Mouse (Mus musculus) kidney, postnatal 0 days (tissue): ENCODE data around the gene Ncor2. TPM values are rescaled to one million over a fixed set of nuclear protein-coding genes. Genes with fewer than 3 reads are reported as not detected.

Experiments
- ATAC-seq: fragments of 200-750 bp; cut with Nextera tagmentation; replicated peaks from 2 replicates; pipeline ENCODE4 v1.8.0; 2017; ENCODE audit warnings: low read depth, moderate number of reproducible peaks, moderate TSS enrichment, moderate library complexity; ENCODE audit not compliant: low FRiP score
- DNase-seq: peaks from one replicate; pipeline ENCODE4 v3.0.0-alpha.2; 2016; ENCODE audit warnings: low spot score
- H3K27ac ChIP-seq: fragments of 300-500 bp; sonication (generic); 2 replicates; pipeline ENCODE4 v1.5.1; 2014; ENCODE audit warnings: mild to moderate bottlenecking
- H3K27me3 ChIP-seq: fragments of 300-500 bp; sonication (generic); 2 replicates; pipeline ENCODE4 v1.6.1; 2014; ENCODE audit warnings: low read length, mixed read lengths; ENCODE audit not compliant: insufficient read depth
- H3K36me3 ChIP-seq: fragments of 300-500 bp; sonication (generic); 2 replicates; pipeline ENCODE4 v1.6.1; 2014; ENCODE audit warnings: low read length, mixed read lengths; ENCODE audit not compliant: insufficient read depth
- H3K4me1 ChIP-seq: fragments of 300-500 bp; sonication (generic); replicated peaks from 2 replicates; pipeline ENCODE4 v1.6.1; 2014; ENCODE audit warnings: antibody characterized with exemption, low read length, mixed read lengths; ENCODE audit not compliant: insufficient read depth
- H3K4me2 ChIP-seq: fragments of 300-500 bp; sonication (generic); 2 replicates; pipeline ENCODE4 v1.6.1; 2014; ENCODE audit warnings: mild to moderate bottlenecking, low read length, moderate library complexity, mixed read lengths
- H3K4me3 ChIP-seq: fragments of 300-500 bp; sonication (generic); replicated peaks from 2 replicates; pipeline ENCODE4 v1.5.1; 2014; ENCODE audit warnings: low read depth, low read length
- H3K9ac ChIP-seq: fragments of 300-500 bp; sonication (generic); 2 replicates; pipeline ENCODE4 v1.6.1; 2014; ENCODE audit warnings: low read depth, low read length
- H3K9me3 ChIP-seq: fragments of 300-500 bp; sonication (generic); replicated peaks from 2 replicates; pipeline ENCODE4 v1.6.1; 2016; ENCODE audit warnings: low read length, inconsistent platforms, mixed read lengths
- CTCF ChIP-seq: IDR thresholded peaks from 2 replicates; pipeline ENCODE4 v1.5.1; 2016; ENCODE audit warnings: antibody characterized with exemption, low read depth, mild to moderate bottlenecking, moderate library complexity
- WGBS: fragments of 180-500 bp; shearing (Covaris S2); extraction: QIAGEN DNeasy Blood & Tissue Kit; methylation state at CpG from one replicate; pipeline ENCODE4 v1.1.7; 2014; 5-methylcytosine and 5-hydroxymethylcytosine counted together
- polyA plus RNA-seq: library from polyadenylated mRNA; unstranded; fragments of >200 nt; fragmentation: Nextera tagmentation; extraction: Ambion mirVana; gene quantifications from 2 replicates; pipeline ENCODE4 v1.2.1, GENCODE M21; 2015

Gene Ncor2
- polyA plus RNA-seq, 1 experiment from 2014 or later, result 14.6 TPM

DNA sequence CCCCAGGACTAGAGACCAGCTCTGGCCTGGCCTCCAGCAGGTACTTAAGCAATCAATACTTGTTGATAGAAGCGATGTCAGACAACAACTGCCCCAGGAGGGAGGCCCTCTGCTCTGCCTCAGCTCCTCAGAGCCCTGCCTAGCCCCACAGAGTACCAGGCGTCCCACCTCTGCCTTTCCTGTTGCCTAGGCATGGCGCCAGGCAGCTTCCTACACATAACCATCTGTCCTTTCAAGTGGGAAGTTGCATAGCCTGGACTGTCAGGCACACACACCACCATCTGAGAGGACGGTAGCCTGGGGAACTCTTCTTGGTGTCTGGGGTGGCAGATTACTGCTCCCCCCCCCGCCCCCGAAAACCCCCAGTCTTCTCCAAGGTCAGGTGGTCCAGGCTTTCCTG is 182.2 kb downstream of the Ncor2 start:
- WGBS, result 55% methylated on average over 6 of the region's 6 CpGs
- TF ChIP-seq CTCF, result no peak
- DNase-seq (no peak), ATAC-seq (no peak)
- Histone ChIP-seq H3K4me1 (no peaks in the 10 kb centered on the region), H3K27me3 (no peaks in the 10 kb centered on the region), H3K27ac (no peak overlapping the region), H3K4me3 (no peak overlapping the region), H3K9me3 (no peaks in the 10 kb centered on the region), H3K9ac (no peak overlapping the region), H3K4me2 (no peak overlapping the region), H3K36me3 (no peaks in the 10 kb centered on the region)

DNA sequence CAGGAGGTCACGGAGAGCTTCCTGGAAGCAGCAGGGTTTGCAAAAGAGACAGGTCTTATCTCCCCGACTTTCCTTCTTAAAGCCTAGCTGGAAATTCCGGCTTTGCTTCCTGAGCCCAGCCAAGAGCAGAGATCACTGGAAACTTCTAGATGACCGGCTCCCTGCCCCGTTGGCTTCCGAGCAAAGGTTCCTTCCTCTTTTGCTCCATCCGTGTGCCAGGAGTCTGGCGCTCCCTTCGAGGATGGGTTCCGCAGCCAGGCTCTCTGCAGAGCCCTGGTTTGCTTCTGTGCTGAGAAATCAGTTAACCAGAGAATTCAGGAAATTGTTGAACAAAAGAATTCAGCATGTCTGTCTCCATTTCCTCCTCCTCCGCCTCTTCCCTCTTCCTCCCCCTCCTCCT is 186.1 kb downstream of the Ncor2 start:
- H3K27me3 ChIP-seq, result no peaks in the 10 kb centered on the region
- H3K27ac ChIP-seq, result peak overlapping the region; percentile 70
- no peak overlapping the region for H3K9ac ChIP-seq
- no peaks in the 10 kb centered on the region for H3K36me3 ChIP-seq
- H3K4me1 ChIP-seq, result 0 out of 2 replicates have a peak, but pooled peaks cover 4% of the 10 kb centered on the region
- TF ChIP-seq CTCF, result no peak
- DNase-seq, result peak; percentile 56
- no peak for ATAC-seq
- H3K4me2 ChIP-seq, result no peak overlapping the region
- no peaks in the 10 kb centered on the region for H3K9me3 ChIP-seq
- WGBS, result 45% methylated on average over 11 of the region's 11 CpGs
- H3K4me3 ChIP-seq, result no peak overlapping the region

DNA sequence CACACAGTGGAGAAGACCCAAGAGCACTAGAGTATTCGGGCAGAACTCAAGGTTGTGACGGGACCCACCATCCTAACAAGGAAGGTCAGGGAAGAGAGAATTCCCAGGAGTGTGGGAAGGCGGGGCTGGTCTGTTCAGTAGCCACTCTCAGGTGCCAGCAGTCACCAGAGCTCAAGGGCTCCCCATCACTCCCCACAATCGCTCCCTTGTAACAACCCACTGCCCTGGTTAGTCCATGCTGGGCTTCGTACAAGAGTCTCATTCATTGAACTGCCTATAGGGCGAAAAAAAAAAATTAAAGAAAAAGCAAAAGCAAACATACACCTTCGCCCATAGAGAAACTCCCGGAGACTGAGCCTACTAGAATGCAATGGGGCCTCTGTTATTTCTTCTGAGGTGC is 186.7 kb downstream of the Ncor2 start:
- no peak overlapping the region for H3K4me2 ChIP-seq
- ATAC-seq (no peak), DNase-seq (no peak)
- no peak overlapping the region for H3K9ac ChIP-seq
- H3K27me3 ChIP-seq, result no peaks in the 10 kb centered on the region
- H3K4me1 ChIP-seq, result 0 out of 2 replicates have a peak, but pooled peaks cover 4% of the 10 kb centered on the region
- no peak overlapping the region for H3K4me3 ChIP-seq
- TF ChIP-seq CTCF, result no peak
- peak overlapping the region; percentile 70 for H3K27ac ChIP-seq
- no peaks in the 10 kb centered on the region for H3K36me3 ChIP-seq
- H3K9me3 ChIP-seq, result no peaks in the 10 kb centered on the region
- WGBS, result 89% methylated on average over 8 of the region's 8 CpGs

DNA sequence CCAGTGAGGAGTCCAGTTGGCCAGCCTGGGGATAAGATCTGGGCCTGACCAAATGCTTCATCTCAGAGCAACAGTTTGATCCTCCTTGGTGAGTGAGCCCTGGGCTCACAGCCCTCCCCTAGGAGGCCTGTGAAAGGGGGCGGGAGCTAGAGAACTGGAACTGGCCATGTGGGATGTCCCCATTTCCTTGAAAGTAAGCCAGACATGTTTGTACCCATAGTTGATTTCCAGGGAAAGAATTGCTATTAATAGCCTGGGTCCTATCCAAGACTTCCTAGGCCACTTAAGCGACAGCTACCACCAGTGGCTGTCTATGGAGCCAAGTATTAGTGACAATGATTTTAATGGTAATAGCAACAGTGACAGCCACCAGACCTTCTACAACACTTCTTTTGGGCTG is 189.3 kb downstream of the Ncor2 start:
- no peak for ATAC-seq
- H3K27ac ChIP-seq, result no peak overlapping the region
- no peak for DNase-seq
- no peak for TF ChIP-seq CTCF
- WGBS, result 81% methylated on average over 2 of the region's 2 CpGs
- H3K27me3 ChIP-seq, result no peaks in the 10 kb centered on the region
- 0 out of 2 replicates have a peak, but pooled peaks cover 4% of the 10 kb centered on the region for H3K4me1 ChIP-seq
- H3K9ac ChIP-seq, result no peak overlapping the region
- no peaks in the 10 kb centered on the region for H3K36me3 ChIP-seq
- H3K4me2 ChIP-seq, result no peak overlapping the region
- H3K9me3 ChIP-seq, result no peaks in the 10 kb centered on the region
- no peak overlapping the region for H3K4me3 ChIP-seq

DNA sequence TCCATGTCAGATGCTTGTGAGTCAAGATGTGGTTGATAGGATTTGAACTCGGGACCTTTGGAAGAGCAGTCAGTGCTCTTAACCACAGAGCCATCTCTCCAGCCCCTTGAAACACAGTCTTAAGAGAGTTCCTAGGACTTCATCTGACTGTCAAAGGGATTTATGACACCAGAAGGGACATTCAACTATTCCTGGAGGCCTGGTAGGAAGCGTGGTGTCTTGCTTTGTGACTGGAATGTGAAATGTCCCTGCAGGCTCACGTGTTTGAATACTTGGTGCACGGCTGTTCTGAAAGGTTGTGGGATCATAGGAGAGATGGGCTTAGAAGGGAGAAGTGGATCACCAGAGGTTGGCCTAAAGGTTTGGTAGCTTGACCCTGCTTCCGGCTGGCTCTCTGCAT is 192.4 kb downstream of the Ncor2 start:
- DNase-seq (peak; percentile 46), ATAC-seq (no peak)

DNA sequence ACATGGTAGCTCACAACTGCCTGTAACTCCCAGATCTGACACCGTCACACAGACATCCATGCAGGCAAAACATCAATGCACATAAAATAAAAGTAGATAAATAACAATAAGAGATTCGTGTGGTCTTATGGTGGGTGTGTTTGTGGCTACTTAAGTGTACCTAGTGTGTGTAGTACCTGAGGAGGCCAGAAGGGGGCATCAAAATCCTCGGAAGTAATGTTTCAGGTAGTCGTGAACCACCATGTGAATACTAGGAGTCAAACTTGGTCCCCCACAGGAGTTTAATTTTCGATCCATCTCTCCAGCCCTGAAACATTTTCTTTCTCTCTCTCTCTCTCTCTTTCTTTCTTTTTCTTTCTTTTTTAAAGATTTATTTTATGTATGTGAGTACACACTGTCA is 192.8 kb downstream of the Ncor2 start:
- Histone ChIP-seq H3K36me3 (no peaks in the 10 kb centered on the region), H3K9me3 (no peaks in the 10 kb centered on the region), H3K27me3 (no peaks in the 10 kb centered on the region), H3K27ac (no peak overlapping the region), H3K4me1 (0 out of 2 replicates have a peak, but pooled peaks cover 4% of the 10 kb centered on the region), H3K4me3 (no peak overlapping the region), H3K4me2 (no peak overlapping the region), H3K9ac (no peak overlapping the region)
- 91% methylated on average over 5 of the region's 5 CpGs for WGBS
- no peak for ATAC-seq
- DNase-seq, result no peak
- TF ChIP-seq CTCF, result peak; percentile 53

More for the DNA sequence above, 192.4 kb downstream of the Ncor2 start:
- no peak overlapping the region for H3K27ac ChIP-seq
- H3K4me1 ChIP-seq, result 0 out of 2 replicates have a peak, but pooled peaks cover 4% of the 10 kb centered on the region
- no peak overlapping the region for H3K9ac ChIP-seq
- WGBS, result 63% methylated on average over 5 of the region's 5 CpGs
- no peaks in the 10 kb centered on the region for H3K27me3 ChIP-seq
- no peaks in the 10 kb centered on the region for H3K36me3 ChIP-seq
- H3K4me3 ChIP-seq, result no peak overlapping the region
- no peak for TF ChIP-seq CTCF
- H3K4me2 ChIP-seq, result no peak overlapping the region
- H3K9me3 ChIP-seq, result no peaks in the 10 kb centered on the region

DNA sequence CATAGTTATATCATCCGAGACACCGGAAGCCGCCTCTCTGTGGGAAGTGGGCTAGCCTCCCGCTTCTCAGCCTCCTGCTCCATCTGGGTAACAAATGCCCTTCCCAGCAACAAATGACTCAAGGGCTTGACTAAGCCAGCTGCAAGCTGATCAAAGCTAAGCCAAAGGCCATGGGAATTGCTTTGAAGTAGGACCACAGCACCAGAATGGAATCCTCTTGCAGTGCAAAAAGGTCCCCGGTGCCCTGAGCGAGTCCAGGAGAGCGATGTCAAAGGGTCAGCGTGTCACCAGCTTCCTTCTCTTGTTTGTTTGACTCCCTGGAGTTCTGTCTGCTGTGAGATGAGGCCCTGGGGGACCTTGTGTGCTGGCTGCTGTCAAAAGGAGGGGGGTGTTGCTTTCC is 209.2 kb downstream of the Ncor2 start:
- no peak for ATAC-seq
- DNase-seq, result peak; percentile 10
- H3K9me3 ChIP-seq, result no peaks in the 10 kb centered on the region
- TF ChIP-seq CTCF, result no peak
- 29% methylated on average over 8 of the region's 8 CpGs for WGBS
- no peak overlapping the region for H3K4me3 ChIP-seq
- no peaks in the 10 kb centered on the region for H3K36me3 ChIP-seq
- H3K9ac ChIP-seq, result no peak overlapping the region
- no peak overlapping the region for H3K4me2 ChIP-seq
- no peaks in the 10 kb centered on the region for H3K4me1 ChIP-seq
- H3K27ac ChIP-seq, result no peak overlapping the region
- H3K27me3 ChIP-seq, result no peaks in the 10 kb centered on the region

Other genes with a start within 250 kb of the Ncor2 start
- gene Rflna, start 176.0 kb downstream of the Ncor2 start, polyA plus RNA-seq, result 8.5 and 9.1 TPM in 2 replicates
- gene Scarb1, start 161.9 kb upstream of the Ncor2 start, polyA plus RNA-seq, result 49.0 and 51.3 TPM in 2 replicates
- 0.40 and 0.74 TPM in 2 replicates for gene Gm10382, start 210.1 kb upstream of the Ncor2 start, polyA plus RNA-seq
- 702 and 872 TPM in 2 replicates for gene Ubc, start 211.0 kb upstream of the Ncor2 start, polyA plus RNA-seq